Mouse (Mus musculus): ENCODE measurements around the gene Crtam. TPM values are rescaled to one million over a fixed set of nuclear protein-coding genes. Genes with fewer than 3 reads are reported as not detected.

The Crtam gene
- total RNA-seq, 2 experiments from 2014 or later = 3.1 TPM; not detected in 1

DNA sequence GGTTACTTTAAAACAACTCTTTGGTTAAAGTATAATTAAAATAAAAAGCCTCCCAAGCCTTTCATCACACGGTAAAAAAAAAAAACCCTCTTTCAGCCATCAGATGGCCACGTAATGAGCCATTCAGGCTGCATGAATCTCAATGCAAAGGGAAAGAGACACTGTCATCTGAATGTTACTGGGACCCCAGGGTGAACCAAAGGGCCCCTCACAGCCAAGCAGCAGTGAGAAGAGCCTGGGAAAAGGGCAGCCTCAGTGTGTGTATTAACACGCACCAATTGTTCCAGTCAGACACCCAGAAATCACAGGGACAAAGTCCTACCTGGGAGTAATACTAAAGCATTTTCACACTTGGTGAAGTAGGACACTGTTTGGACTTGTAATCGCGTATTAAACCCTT, 8.0 kb upstream of the Crtam start:
- no peak for ATAC-seq (replicated peaks; ENCODE audit: low FRiP score, low TSS enrichment, poor library complexity, severe bottlenecking)

- ATAC-seq (replicated peaks; ENCODE audit: low FRiP score, low TSS enrichment, poor library complexity, severe bottlenecking) = no peak
Observed at GRCm38 (mm10) chr9:41011512-41012436, 7.3 kb upstream of the Crtam start.

- no peak for ATAC-seq (replicated peaks; ENCODE audit: low FRiP score, low TSS enrichment, poor library complexity, severe bottlenecking)
Observed at GRCm38 (mm10) chr9:41007785-41008184, 3.4 kb upstream of the Crtam start.

- no peak for ATAC-seq (replicated peaks; ENCODE audit: low FRiP score, low TSS enrichment, poor library complexity, severe bottlenecking)
Observed at GRCm38 (mm10) chr9:40997116-40997779, 7.2 kb downstream of the Crtam start.

DNA sequence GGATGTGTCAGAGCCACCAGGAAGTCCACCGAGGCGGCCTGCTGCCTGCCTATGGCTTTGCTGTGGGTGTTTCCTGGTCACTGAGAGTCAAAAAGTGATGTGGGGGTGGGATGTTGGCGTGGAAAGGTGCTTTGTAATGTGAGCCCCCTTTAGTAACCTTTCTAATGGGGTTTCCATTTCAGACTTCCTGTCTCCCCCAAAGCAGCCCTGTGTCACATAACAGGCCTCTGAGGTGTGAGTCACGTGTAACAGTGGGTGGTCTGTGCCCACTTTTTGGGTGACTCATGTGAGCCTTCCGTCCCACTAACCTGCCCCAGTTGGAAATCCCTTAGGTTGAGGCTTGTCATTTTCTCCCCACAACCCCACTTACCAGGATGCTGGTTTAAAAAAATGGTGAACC, 10.4 kb downstream of the Crtam start:
- no peak for ATAC-seq (replicated peaks; ENCODE audit: low FRiP score, low TSS enrichment, poor library complexity, severe bottlenecking)

- ATAC-seq (replicated peaks; ENCODE audit: low FRiP score, low TSS enrichment, poor library complexity, severe bottlenecking) = no peak
Observed at GRCm38 (mm10) chr9:40991511-40991910, 12.9 kb downstream of the Crtam start.

DNA sequence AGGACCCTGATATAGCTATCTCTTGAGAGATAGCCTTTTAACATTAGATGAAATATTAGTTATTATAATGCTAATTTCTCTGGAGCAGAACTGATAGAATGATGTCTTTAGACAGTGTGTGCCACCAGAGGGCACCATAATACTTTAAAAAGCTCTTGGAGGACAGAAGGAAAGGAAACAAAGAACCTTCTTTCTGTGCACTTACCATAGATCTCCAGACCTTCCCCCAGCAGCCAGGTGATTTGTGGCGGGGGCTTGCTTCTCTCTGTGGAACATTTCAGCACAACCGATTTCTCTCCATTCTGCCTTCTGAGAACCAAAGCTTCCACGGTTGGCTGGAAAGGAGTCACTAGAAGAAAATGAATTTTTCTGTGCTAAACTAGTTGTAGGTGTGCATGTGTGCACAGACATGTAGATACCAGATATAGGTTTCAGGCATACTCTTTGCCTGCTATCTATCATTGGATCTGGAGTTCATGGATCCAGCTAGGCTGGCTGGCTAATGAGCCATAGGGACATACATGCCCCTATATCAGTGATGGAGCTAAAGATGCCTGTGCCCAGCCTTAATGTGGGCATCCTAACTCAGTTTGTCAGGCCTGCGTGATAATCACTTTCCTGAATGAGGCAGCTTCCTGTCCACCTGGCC, 14.4 kb downstream of the Crtam start:
- peak; percentile 55; the same call in 1 of the 2 replicates for ATAC-seq (replicated peaks; ENCODE audit: low FRiP score, low TSS enrichment, poor library complexity, severe bottlenecking)

DNA sequence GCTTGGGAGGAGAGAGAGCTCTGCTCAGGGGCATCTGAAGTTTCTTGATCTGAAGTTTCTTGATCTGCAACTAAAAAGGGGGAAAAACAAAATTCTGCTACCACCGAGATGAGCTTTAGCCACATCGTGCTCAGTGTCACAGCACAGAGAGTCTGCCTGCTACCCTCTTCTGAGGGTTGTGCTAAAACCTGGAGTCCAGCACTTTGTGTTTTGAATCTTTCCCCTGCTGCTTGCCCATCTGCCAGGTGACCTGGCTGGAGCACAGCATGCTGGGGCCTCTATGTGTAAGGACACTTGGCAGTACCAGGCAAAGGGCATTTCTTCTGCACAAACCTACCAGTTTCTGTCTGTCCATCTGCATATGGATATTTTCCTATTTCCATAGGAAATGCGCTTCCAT, 20.1 kb downstream of the Crtam start:
- ATAC-seq (replicated peaks; ENCODE audit: low FRiP score, low TSS enrichment, poor library complexity, severe bottlenecking) = no peak

DNA sequence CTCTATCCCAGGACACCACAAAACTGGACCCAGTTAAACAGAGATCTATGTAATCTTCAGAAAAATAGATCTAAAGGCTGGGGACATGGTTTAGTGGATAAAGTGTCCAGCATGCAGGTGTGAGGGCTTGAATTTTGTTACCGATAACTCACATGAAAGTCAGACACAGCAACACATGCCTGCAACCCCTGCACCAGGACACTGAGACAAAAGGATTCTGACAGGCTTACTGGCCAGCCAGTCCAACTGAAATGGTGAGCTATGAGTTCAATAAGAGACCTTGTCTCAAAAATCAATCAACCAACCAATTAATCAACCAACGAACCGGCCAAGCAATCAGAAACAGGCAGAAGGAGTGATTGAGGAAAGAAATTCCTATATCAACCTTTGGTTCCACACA, 20.7 kb downstream of the Crtam start:
- ATAC-seq (replicated peaks; ENCODE audit: low FRiP score, low TSS enrichment, poor library complexity, severe bottlenecking) = no peak

DNA sequence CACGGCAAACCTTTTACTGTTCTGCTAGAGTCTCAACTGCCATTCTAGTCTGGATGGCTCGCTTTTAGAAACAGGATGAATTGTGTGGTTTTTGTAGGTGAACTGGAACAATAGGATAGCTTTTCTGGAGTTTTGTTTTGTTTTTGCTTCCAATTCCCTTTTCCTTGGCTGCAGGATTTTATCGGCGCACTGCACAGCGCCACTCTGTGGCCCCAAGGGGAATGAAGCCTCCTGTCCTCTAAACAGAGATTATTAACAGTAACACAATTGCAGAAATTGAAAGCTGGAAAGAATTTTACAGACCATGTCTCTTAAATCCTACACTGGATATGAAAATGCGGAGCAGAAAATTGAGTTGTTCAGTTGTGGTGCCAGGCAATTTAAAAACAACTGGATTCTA, 21.9 kb downstream of the Crtam start:
- no peak for ATAC-seq (replicated peaks; ENCODE audit: low FRiP score, low TSS enrichment, poor library complexity, severe bottlenecking)

DNA sequence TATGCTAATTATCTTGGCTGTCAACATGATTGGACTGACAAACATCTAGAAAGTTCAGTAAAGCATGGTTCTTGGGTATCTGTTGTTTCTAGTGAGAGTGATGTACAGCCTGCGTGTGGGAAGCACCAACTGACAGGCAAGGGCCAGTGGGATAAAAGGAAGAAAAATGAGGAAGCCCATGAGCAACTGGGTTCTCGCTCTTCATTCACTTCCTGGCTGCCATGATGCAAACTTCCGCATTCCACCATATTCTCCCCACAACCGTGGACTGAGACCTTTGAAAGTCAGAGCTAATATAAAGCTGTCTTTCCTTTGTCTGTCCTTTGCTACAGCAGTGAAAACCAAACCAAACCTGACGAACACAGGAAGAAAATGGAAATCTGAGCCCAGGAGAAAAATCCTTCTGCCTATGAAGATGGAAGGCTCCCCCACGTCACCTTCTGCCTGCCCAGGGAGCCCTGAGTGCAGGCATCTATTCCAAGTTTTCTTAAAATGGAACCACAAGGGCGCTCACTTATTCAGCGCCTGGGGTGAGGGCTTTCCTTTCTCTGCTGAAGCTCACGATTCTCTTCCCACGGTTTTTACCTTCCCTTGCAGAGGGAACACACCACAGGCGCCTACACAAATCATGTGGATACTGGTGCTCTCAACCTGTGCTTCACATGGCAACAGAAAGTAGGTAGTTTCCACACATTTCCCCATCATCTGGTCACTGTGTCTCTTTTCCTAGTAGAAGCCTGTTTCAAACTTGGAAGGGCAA, 30.2 kb downstream of the Crtam start:
- ATAC-seq (replicated peaks; ENCODE audit: low FRiP score, low TSS enrichment, poor library complexity, severe bottlenecking) = no peak

- no peak for ATAC-seq (replicated peaks; ENCODE audit: low FRiP score, low TSS enrichment, poor library complexity, severe bottlenecking)
Observed at GRCm38 (mm10) chr9:40964418-40964714, 40.1 kb downstream of the Crtam start.

DNA sequence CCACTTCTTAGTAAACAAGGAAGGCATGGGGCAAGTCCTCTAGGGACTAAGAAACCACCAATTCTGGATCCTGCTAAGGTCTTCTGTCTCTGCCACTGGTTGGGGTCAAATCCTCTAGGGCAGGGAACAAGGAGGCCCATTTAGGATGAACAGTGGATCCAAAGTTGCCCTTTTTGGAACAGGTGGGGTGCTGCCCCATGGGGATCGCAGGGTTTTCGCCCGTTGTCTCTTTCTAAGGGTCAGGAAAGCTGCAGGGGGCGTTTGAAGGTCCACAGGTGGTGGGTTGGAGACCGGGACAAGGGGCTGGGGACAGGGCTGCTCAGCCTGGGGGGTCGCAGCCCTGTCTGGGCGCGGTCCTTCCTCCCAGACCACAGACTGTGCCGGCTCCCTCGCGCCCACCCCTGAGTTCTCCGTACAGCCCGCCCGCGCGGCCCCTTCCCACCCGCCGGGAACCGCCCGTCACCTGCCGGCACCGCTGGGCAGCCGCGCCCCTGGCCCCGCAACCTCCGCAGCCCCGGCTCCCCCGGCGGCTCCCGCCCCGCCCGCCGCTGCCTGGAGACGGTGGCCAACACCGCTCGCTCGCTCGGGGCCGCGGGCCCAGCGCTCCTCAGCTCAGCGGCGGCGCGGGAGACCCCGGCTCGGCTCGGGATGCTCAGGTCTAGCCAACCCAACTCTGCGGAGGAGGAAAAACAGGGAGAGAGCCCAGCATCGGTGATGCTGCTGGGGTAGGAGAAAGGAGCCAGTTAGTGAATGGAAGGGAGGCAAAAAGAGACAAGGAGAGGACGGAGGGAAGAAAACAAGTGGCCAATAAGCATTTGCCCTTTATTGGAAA, 40.6 kb downstream of the Crtam start, which contains the start of gene Jhy:
TSS of gene Jhy (minus strand) at position 533 of the 832 bp plus-strand sequence.
- no peak for ATAC-seq (replicated peaks; ENCODE audit: low FRiP score, low TSS enrichment, poor library complexity, severe bottlenecking)

- ATAC-seq (replicated peaks; ENCODE audit: low FRiP score, low TSS enrichment, poor library complexity, severe bottlenecking) = no peak
Observed at GRCm38 (mm10) chr9:40961401-40961800, 43.0 kb downstream of the Crtam start.

DNA sequence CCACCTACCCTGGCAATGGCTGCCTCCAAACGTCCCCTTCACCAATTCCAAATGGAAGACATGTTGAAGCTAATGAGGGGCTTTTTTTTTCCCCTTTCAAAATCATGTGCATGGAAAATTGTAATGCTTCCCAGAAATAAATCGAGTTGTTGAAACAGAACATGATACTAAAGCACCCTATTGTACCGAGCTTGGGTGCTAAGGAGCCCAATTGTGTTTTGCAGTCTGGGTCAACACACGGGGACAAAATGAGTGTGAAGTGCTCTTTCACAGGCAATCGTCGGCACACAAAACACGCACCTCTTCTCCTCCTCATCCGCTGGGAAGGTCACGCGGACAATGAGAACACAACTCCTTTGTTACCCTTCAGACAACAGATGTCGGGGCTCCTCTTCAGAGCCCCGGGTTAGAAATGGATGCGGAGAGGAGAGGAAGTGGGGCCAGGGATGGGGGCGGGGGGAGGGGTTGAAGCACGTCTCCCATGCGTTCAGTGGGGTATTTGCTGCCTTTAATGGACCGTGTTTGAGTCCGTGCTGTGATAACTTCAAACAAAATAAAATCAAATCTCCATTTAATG, 55.3 kb downstream of the Crtam start:
- no peak for ATAC-seq (replicated peaks; ENCODE audit: low FRiP score, low TSS enrichment, poor library complexity, severe bottlenecking)

GRCm38 (mm10) chr9:40948473-40948872, 56.0 kb downstream of the Crtam start:
- no peak for ATAC-seq (replicated peaks; ENCODE audit: low FRiP score, low TSS enrichment, poor library complexity, severe bottlenecking)

DNA sequence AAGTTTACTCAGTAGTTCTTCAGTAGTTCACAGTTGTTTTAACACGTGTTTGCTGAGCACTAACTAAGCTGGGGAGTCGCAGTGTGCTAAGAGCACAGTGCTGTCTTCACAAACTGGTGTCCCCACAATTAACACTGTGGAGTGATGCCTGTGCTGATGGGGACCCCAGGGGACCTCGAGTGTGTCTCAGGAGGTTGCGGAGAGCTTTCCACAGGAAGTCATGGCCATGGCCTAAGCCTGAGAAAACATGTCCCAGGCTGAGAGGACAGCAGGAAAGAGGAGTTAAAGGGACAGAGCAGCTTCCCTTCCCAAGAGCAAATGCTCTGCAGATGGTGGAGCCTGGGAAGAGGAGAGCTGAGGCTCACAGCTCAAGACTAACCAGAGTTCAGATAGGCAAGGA, 57.3 kb downstream of the Crtam start:
- no peak for ATAC-seq (replicated peaks; ENCODE audit: low FRiP score, low TSS enrichment, poor library complexity, severe bottlenecking)

DNA sequence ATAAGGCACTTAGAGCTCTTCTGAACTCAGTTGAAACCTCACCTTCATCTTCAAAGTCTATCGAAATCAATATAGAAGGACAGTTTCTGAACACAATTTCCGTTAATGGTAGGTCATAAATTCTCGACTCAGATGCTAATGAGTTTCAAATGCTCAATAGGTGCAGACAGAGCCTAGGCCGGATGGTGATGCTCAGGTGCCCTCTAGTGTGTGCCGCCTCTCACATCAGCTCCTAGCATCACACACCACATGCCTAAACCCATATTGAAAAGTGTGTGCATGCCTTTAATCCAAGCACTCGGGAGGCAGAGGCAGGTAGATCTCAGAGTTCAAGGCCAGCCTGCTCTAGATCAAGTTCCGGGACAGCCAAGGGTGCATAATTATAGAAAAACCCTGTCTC, 67.0 kb downstream of the Crtam start:
- ATAC-seq (replicated peaks; ENCODE audit: low FRiP score, low TSS enrichment, poor library complexity, severe bottlenecking) = no peak

GRCm38 (mm10) chr9:40933323-40933722, 71.1 kb downstream of the Crtam start:
- no peak for ATAC-seq (replicated peaks; ENCODE audit: low FRiP score, low TSS enrichment, poor library complexity, severe bottlenecking)

All from megakaryocyte-erythroid progenitor cell, adult 5-6 weeks (primary cell).